Mouse (Mus musculus) intestine, embryonic 14.5 days (tissue): ENCODE measurements around the gene 4930432K21Rik. TPM values are rescaled to one million over a fixed set of nuclear protein-coding genes. Genes with fewer than 3 reads are reported as not detected.

Experiments used
- ATAC-seq: fragments of 200-750 bp; cut with Nextera tagmentation; replicated peaks from 2 replicates; pipeline ENCODE4 v1.8.0; 2017; ENCODE audit warnings: low read depth, moderate number of reproducible peaks, moderate TSS enrichment, moderate library complexity; ENCODE audit not compliant: low FRiP score, low TSS enrichment
- DNase-seq: peaks from one replicate; pipeline ENCODE4 v3.0.0-alpha.2; 2018; ENCODE audit warnings: low spot score
- H3K27ac ChIP-seq: fragments of 300-500 bp; sonication (generic); 2 replicates; pipeline ENCODE4 v1.5.1; 2014; ENCODE audit warnings: low read depth, mild to moderate bottlenecking, control low read depth
- H3K27me3 ChIP-seq: fragments of 300-500 bp; sonication (generic); replicated peaks from 2 replicates; pipeline ENCODE4 v1.6.1; 2014; ENCODE audit warnings: low read length, control low read depth; ENCODE audit not compliant: control insufficient read depth, insufficient read depth
- H3K36me3 ChIP-seq: fragments of 300-500 bp; sonication (generic); 2 replicates; pipeline ENCODE4 v1.6.1; 2014; ENCODE audit warnings: low read length, control low read depth; ENCODE audit not compliant: control insufficient read depth, insufficient read depth
- H3K4me1 ChIP-seq: fragments of 300-500 bp; sonication (generic); replicated peaks from 2 replicates; pipeline ENCODE4 v1.6.1; 2014; ENCODE audit warnings: low read length, control low read depth, mixed read lengths; ENCODE audit not compliant: control insufficient read depth, insufficient read depth
- H3K4me2 ChIP-seq: fragments of 300-500 bp; sonication (generic); 2 replicates; pipeline ENCODE4 v1.6.1; 2014; ENCODE audit warnings: low read length
- H3K4me3 ChIP-seq: fragments of 300-500 bp; sonication (generic); 2 replicates; pipeline ENCODE4 v1.5.1; 2014; ENCODE audit warnings: low read depth, low read length, control low read depth, mixed read lengths
- H3K9ac ChIP-seq: fragments of 300-500 bp; sonication (generic); 2 replicates; pipeline ENCODE4 v1.6.1; 2014; ENCODE audit warnings: mild to moderate bottlenecking, low read length
- H3K9me3 ChIP-seq: fragments of 300-500 bp; sonication (generic); 2 replicates; pipeline ENCODE4 v1.6.1; 2016; ENCODE audit warnings: low read length, control low read depth; ENCODE audit not compliant: control insufficient read depth
- WGBS: fragments of 180-500 bp; shearing (Covaris S2); extraction: QIAGEN DNeasy Blood & Tissue Kit; methylation state at CpG from one replicate; pipeline ENCODE4 v1.1.7; 2014; 5-methylcytosine and 5-hydroxymethylcytosine counted together
- polyA plus RNA-seq: library from polyadenylated mRNA; unstranded; fragments of >200 nt; fragmentation: Nextera tagmentation; extraction: Ambion mirVana; gene quantifications from 2 replicates; pipeline ENCODE4 v1.2.1, GENCODE M21; 2014

4930432K21Rik gene
- polyA plus RNA-seq, 1 experiment from 2014 or later: 0.92 TPM

DNA sequence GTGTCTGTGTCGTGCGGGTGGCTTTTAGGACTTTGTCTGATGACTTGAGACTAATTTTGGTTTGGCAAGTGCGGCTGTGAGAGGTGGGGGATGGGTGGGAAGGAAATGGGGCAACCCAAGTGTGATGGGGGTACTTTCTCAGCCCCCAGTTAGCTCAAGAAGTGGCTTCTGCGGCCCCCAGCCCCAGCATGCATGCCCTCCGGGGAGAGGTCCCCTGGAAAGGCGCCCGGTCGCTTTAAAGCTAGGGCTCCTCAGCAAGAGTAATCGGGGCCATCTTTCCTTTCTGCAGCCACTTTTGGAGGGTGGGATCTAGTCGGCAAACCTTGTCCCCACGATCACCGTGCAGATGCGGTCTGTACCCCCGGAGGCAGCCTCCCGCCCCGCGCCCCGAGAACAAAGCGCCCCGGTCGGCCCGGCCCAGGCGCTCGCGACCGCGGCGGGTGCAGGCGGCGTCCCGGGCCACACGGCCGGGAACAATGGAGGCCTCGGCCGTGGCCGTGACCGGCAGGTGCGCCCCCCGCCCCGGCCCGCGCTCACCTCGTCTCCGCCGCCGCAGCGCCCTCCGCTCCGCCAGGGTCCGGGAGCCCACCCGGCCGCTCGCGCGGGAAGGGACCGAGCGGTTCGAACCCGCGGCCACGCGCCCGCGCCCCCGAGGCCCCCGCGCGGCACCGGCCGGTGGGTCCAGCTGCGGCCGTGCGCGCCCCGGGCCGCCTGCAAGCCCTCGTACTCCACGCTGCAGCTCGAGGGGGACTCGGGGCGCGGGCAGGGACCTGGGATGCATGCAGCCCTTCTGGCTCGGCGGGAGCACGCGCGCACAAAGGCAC lies 35.6 kb downstream of the 4930432K21Rik start:
- peak overlapping the region; percentile 90 for H3K27ac ChIP-seq

DNA sequence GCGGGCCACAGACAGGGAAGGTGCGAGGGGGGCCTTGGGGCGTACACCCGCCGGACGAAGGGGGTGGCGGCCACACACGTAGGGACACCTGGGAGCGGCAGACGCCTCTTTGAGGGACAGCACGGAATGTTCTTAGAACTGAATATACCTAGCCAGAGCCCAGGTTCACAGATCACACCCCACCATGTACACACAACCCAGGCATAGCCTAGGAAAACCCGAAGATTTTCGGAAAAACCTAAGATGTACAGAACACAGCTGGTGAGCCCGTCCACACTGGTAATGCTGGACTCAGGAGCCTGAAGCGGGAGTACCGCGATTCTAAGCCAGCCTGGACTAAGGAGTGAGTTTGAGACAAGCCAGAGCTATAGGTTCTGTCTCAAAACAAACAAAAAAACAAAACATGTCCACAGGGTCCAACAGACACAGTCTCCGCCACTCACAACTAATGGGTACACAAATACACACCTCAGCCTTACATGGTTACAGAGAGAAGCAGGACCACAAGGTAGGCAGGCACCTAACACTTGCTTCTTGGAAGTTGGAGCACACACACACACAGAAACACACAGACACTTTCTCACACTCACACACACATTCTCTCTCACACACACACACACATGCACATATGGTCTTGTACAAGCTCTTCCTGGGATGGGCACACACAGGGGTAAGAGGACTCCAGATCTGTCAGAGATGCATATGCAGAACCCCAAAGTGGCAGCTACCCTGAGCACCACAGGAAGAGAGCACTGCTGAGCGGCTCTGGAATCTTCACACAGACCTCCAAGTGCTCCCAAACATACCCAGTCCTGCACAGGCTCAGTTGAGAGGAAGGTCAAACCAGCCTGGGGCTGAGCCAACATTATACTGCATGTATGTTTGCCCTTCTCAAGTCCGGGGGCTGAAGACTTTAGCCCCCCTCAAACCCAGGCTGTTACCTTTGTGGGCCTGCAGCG lies 36.5 kb downstream of the 4930432K21Rik start:
- DNase-seq (peak; percentile 82), ATAC-seq (no peak; the same call in 1 of the 2 replicates)
- H3K9ac ChIP-seq: peak overlapping the region; percentile 97
- H3K4me3 ChIP-seq: peak overlapping the region; percentile 81
- H3K4me1 ChIP-seq: peaks cover 41% of the 10 kb centered on the region
- no peaks in the 10 kb centered on the region for H3K9me3 ChIP-seq
- H3K4me2 ChIP-seq: peak overlapping the region; percentile 73
- H3K27me3 ChIP-seq: no peaks in the 10 kb centered on the region
- WGBS: 13% methylated on average over 21 of the region's 21 CpGs
- no peaks in the 10 kb centered on the region for H3K36me3 ChIP-seq
- H3K27ac ChIP-seq: peak overlapping the region; percentile 90

More for the DNA sequence above, 35.6 kb downstream of the 4930432K21Rik start:
- ATAC-seq (no peak; the same call in 1 of the 2 replicates), DNase-seq (peak; percentile 82)
- Histone ChIP-seq H3K4me1 (peaks cover 41% of the 10 kb centered on the region), H3K4me2 (peak overlapping the region; percentile 73), H3K36me3 (peaks cover 6% of the 10 kb centered on the region; the same call in 1 of the 2 replicates), H3K4me3 (peak overlapping the region; percentile 81), H3K9me3 (no peaks in the 10 kb centered on the region), H3K9ac (peak overlapping the region; percentile 97), H3K27me3 (no peaks in the 10 kb centered on the region)
- WGBS: 1% methylated on average over 80 of the region's 87 CpGs

DNA sequence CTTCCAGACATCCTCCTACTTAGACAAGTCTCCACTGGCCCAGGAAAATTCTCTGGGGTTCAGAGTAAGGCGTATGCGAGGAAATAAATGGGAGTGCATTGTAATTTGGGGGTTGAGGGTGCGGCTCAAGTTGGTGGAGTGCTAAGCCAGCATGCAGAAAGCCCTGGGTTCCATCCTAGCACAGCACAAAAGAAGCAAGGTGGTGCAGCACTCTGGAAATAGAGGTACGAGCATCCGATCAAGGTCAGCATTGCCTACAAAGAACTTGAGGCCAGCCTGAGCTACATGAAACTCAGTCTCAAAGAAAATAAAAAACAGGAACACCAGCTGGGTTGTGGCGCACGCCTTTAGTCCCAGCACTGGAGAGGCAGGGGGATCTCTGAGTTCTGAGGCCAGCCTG lies 37.3 kb downstream of the 4930432K21Rik start, which contains the start of gene Nanos3:
Gene Nanos3, minus strand, starts transcription at position 101 of the 400 bp plus-strand sequence.
- H3K4me3 ChIP-seq: peak within 1 kb of the TSS; percentile 81
- H3K9ac ChIP-seq: peak within 1 kb of the TSS; percentile 97
- no peaks in the 10 kb centered on the region for H3K27me3 ChIP-seq
- peaks cover 36% of the 10 kb centered on the region for H3K4me1 ChIP-seq
- H3K27ac ChIP-seq: peak within 1 kb of the TSS; percentile 90; the same call in 1 of the 2 replicates
- DNase-seq: no peak
- no peaks in the 10 kb centered on the region for H3K36me3 ChIP-seq
- 92% methylated on average over 7 of the region's 7 CpGs for WGBS
- no peaks in the 10 kb centered on the region for H3K9me3 ChIP-seq
- ATAC-seq: no peak
- H3K4me2 ChIP-seq: peak within 1 kb of the TSS; percentile 73

DNA sequence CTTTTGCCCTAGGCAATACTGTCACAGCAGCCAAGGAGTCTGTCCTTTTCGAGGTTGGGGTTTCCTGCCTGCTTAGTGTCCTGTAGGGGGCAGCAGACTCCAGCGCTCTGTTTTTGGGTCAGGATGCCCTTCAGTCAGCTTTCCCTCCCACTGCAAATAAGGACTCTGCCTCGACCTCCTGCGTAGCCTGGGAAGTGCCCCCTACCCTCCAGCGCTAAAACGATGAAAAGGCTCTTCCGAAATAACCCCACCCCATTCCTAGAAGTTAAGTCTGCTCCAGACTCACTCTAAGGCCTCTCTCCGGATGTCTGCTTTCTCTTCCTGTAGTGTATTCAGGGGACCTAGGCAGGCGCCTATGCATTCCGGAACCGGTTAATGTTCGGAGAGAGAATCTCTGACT lies 38.7 kb downstream of the 4930432K21Rik start:
- ATAC-seq (peak; percentile 26; the same call in 1 of the 2 replicates), DNase-seq (peak; percentile 88)
- Histone ChIP-seq H3K36me3 (no peaks in the 10 kb centered on the region), H3K9me3 (no peaks in the 10 kb centered on the region), H3K27me3 (no peaks in the 10 kb centered on the region), H3K9ac (peak overlapping the region; percentile 29), H3K4me3 (peak overlapping the region; percentile 29), H3K4me1 (peaks cover 25% of the 10 kb centered on the region), H3K27ac (peak overlapping the region; percentile 39; the same call in 1 of the 2 replicates), H3K4me2 (peak overlapping the region; percentile 71)
- 2% methylated on average over 12 of the region's 12 CpGs for WGBS

DNA sequence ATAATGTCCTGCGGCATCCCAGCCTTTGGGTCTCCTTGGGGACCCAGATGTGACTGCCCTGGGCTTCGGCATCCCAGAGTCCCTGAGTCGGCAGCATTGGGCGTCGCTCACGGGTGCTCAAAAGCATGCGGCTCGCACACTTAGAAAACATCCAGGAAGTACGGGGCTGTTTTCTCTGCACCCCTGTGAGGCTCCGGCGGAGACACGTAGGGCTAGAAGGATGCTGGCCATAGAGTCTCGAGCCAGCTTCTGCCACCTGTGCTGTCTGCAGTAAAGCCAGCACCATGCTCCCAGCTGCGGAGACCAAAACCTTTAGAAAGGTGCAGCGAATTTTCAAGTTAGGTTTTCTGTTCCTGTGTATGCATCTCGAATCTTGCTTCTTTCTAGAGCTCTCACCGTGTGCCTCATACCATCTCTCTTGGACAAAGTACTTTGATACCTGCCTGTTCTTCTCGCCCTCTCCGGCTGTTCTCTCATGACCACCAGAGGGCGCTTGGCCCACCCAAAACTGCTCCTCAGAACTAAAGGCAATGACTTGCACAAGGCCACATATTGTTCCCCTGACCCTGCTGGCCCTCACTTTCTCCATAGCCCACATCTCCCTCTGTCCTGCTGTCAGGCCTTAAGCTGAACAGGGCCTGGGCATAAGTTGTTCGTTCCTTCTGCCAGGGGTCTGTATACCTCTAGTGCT lies 39.4 kb downstream of the 4930432K21Rik start:
- peak overlapping the region; percentile 71 for H3K4me2 ChIP-seq
- peak; percentile 78 for DNase-seq
- ATAC-seq: no peak
- H3K9me3 ChIP-seq: no peaks in the 10 kb centered on the region
- no peaks in the 10 kb centered on the region for H3K36me3 ChIP-seq
- no peaks in the 10 kb centered on the region for H3K27me3 ChIP-seq
- H3K4me3 ChIP-seq: peak overlapping the region; percentile 29
- peak overlapping the region; percentile 29 for H3K9ac ChIP-seq
- 5% methylated on average over 21 of the region's 21 CpGs for WGBS
- peak overlapping the region; percentile 39; the same call in 1 of the 2 replicates for H3K27ac ChIP-seq
- H3K4me1 ChIP-seq: peaks cover 30% of the 10 kb centered on the region

DNA sequence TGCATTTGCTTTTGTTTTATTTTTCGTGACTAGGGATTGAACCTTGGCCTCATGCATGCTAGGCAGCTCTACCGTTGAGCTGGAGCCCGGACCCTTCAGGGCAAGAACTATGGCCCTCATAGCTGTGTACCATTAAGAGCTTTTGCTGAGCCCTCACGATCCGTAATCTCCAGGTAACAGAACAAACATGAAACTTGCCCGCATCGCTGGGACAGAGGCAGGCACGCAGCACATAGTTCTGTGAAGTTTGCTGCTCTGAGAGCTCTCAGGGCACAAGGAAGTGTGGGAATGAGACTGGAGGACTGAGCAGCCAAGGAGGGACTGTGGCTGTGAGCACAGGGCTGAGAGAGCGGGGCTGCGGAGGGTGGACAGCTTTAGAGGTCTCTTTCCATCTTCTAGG lies 40.8 kb downstream of the 4930432K21Rik start:
- Histone ChIP-seq H3K4me3 (no peak overlapping the region), H3K27me3 (no peaks in the 10 kb centered on the region), H3K4me1 (peaks cover 30% of the 10 kb centered on the region), H3K27ac (no peak overlapping the region), H3K36me3 (no peaks in the 10 kb centered on the region), H3K9ac (no peak overlapping the region), H3K4me2 (no peak overlapping the region), H3K9me3 (no peaks in the 10 kb centered on the region)
- 74% methylated on average over 10 of the region's 10 CpGs for WGBS
- ATAC-seq (no peak), DNase-seq (no peak)

DNA sequence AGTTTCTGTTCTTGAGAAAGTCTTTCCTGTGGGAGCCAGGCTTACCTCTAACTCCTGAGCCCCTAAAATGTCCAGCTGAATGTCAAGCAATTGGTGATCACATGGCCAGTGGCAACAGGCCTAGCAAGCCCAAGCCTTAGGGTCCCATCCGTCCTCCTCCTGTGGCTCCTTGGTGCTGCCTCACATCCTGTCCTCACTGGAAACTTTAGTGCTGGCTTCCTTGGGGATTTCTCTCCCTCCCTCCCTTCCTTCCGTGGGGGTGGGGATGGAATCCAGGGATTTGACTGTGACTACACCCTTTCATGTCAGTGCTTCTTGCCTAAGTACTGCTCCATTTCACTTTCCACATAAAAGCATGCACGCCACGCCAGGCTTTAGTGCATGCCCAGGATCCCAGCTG lies 41.8 kb downstream of the 4930432K21Rik start:
- H3K9me3 ChIP-seq: no peaks in the 10 kb centered on the region
- no peak overlapping the region for H3K9ac ChIP-seq
- ATAC-seq (no peak), DNase-seq (no peak)
- no peak overlapping the region for H3K4me2 ChIP-seq
- no peak overlapping the region for H3K4me3 ChIP-seq
- H3K4me1 ChIP-seq: peaks cover 25% of the 10 kb centered on the region
- 59% methylated on average over 4 of the region's 4 CpGs for WGBS
- no peaks in the 10 kb centered on the region for H3K36me3 ChIP-seq
- H3K27me3 ChIP-seq: no peaks in the 10 kb centered on the region
- no peak overlapping the region for H3K27ac ChIP-seq
